Mouse (Mus musculus) myocyte (in vitro differentiated cells): Measurements from ENCODE around the gene Cel. TPM values are rescaled to one million over a fixed set of nuclear protein-coding genes. Genes with fewer than 3 reads are reported as not detected.
A peak's percentile ranks its signal among the peaks of the same experiment; 100 is the strongest.

Experiments
- H3K27me3 ChIP-seq: one replicate; pipeline ENCODE4 v1.6.1; 2011; ENCODE audit not compliant: control insufficient read depth, insufficient read depth, insufficient read length
- H3K36me3 ChIP-seq: one replicate; pipeline ENCODE4 v1.6.1; 2011; ENCODE audit not compliant: control insufficient read depth, insufficient read depth
- H3K4me2 ChIP-seq: one replicate; pipeline ENCODE4 v1.6.1; 2011; ENCODE audit warnings: low read depth, control low read depth
- H3K4me3 ChIP-seq: one replicate; pipeline ENCODE4 v1.5.1; 2011; ENCODE audit warnings: mild to moderate bottlenecking, control low read depth, moderate library complexity
- H3K79me2 ChIP-seq: one replicate; pipeline ENCODE4 v1.6.1; 2011; ENCODE audit not compliant: control insufficient read depth, insufficient read depth
- H3ac ChIP-seq: one replicate; pipeline ENCODE4 v1.6.1; 2011; ENCODE audit not compliant: control insufficient read depth, insufficient read length
- CEBPB ChIP-seq: IDR thresholded peaks from 2 replicates; pipeline ENCODE4 v1.6.1; 2011; ENCODE audit warnings: mild to moderate bottlenecking, moderate library complexity; ENCODE audit not compliant: poor library complexity, insufficient read depth, severe bottlenecking
- E2F4 ChIP-seq: IDR thresholded peaks from one replicate; pipeline ENCODE4 v1.6.1; 2011; ENCODE audit warnings: mild to moderate bottlenecking, control low read depth, moderate library complexity; ENCODE audit not compliant: insufficient read depth
- MAX ChIP-seq: IDR thresholded peaks from one replicate; pipeline ENCODE4 v1.6.1; 2011; ENCODE audit warnings: low read depth, mild to moderate bottlenecking, control low read depth
- MYOD1 ChIP-seq, 3 experiments: IDR thresholded peaks; one replicate each; pipeline ENCODE4 v1.6.1; 2011; ENCODE audit warnings: control low read depth in 2 of 3, low read depth in 2 of 3, mild to moderate bottlenecking in 2 of 3, moderate library complexity in 1 of 3; ENCODE audit not compliant: insufficient read length in 2 of 3, control insufficient read depth in 1 of 3
- MYOG ChIP-seq, 3 experiments: IDR thresholded peaks; one replicate each; pipeline ENCODE4 v1.6.1; 2011; ENCODE audit warnings: control low read depth in 2 of 3, low read depth in 2 of 3, mild to moderate bottlenecking in 2 of 3; ENCODE audit not compliant: insufficient read length in 2 of 3, control insufficient read depth in 1 of 3, insufficient read depth in 1 of 3
- POLR2A ChIP-seq: IDR thresholded peaks from one replicate; pipeline ENCODE4 v1.6.1; 2011; ENCODE audit warnings: low read depth, mild to moderate bottlenecking, control low read depth, moderate library complexity; ENCODE audit not compliant: insufficient read length
- POLR2AphosphoS2 ChIP-seq: IDR thresholded peaks from one replicate; pipeline ENCODE4 v1.6.1; 2011; ENCODE audit warnings: low read depth, control low read depth; ENCODE audit not compliant: insufficient read length
- REST ChIP-seq: IDR thresholded peaks from one replicate; pipeline ENCODE4 v1.6.1; 2011; ENCODE audit warnings: mild to moderate bottlenecking, control low read depth, moderate library complexity; ENCODE audit not compliant: insufficient read depth, insufficient read length
- SRF ChIP-seq: IDR thresholded peaks from one replicate; pipeline ENCODE4 v1.6.1; 2011; ENCODE audit warnings: low read depth; ENCODE audit not compliant: control insufficient read depth, insufficient read length
- TCF12 ChIP-seq: IDR thresholded peaks from one replicate; pipeline ENCODE4 v1.6.1; 2011; ENCODE audit warnings: mild to moderate bottlenecking, control low read depth; ENCODE audit not compliant: poor library complexity, insufficient read depth, severe bottlenecking
- TCF3 ChIP-seq: IDR thresholded peaks from one replicate; pipeline ENCODE4 v1.6.1; 2011; ENCODE audit warnings: low read depth, control low read depth; ENCODE audit not compliant: insufficient read length
- USF1 ChIP-seq: IDR thresholded peaks from one replicate; pipeline ENCODE4 v1.6.1; 2011; ENCODE audit warnings: low read depth, mild to moderate bottlenecking, control low read depth, moderate library complexity
- polyA plus RNA-seq: library from polyadenylated mRNA; unstranded; fragments of >200 nt; fragmentation: generic; extraction: Trizol; gene quantifications from one replicate; pipeline ENCODE4 v1.2.1, GENCODE M21; 2012; ENCODE audit warnings: missing spikeins

Cel gene
- polyA plus RNA-seq, 1 experiment, result not detected

DNA sequence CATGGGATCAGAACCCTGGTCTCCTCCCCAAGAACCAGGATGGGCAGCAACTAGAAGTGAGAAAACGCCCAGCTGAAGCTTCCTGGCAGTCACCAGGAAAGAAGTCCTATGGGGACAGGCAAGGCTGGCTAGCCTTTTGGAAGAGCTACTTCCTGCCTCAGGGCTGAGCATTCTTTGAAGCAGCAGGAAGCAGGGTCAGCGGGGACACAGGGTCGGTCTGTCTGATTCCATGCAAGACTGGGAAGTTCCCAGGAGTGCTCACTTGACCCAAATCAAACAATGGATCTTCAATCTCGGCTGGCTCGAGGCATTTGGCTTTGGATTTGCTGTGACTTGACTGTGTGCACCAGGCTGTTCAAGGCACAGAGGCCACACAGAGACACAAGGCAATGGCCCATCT is 3.3 kb upstream of the Cel start:
- Histone ChIP-seq H3K27me3 (peaks cover 2% of the 10 kb centered on the region), H3K79me2 (no peaks in the 10 kb centered on the region), H3K36me3 (peaks cover 4% of the 10 kb centered on the region), H3ac (no peak overlapping the region), H3K4me3 (no peak overlapping the region), H3K4me2 (no peak overlapping the region)
- TF ChIP-seq MYOG (IDR thresholded peaks at IDR 0.05; ENCODE audit: control insufficient read depth in 1 of 3, insufficient read depth in 1 of 3, insufficient read length in 2 of 3, low read depth in 2 of 3) (no peak), MYOD1 (IDR thresholded peaks at IDR 0.05; ENCODE audit: control insufficient read depth in 1 of 3, insufficient read length in 2 of 3, low read depth in 2 of 3) (no peak), TCF12 (no peak), USF1 (no peak), E2F4 (no peak), CEBPB (no peak), REST (no peak), POLR2AphosphoS2 (no peak), POLR2A (no peak), MAX (no peak), SRF (no peak), TCF3 (no peak)

DNA sequence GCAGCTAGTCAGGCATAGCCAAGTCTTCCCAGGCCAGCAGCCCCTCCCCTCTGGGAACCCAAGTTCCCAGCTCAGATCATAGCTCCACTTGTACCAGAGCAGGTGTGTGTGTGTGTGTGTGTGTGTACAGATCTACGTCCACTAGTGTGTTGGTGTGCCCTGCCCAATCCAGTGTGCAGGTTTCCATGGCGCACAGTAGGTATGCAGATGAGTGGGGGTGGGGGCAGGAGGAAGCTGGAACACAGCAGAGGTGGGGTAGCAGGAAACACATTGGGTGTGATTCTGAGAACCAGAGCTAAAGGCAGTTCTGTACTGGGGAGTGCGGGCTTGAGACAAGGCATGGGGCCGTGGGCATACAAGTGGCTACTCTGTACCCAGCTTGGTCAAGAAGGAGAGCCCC is 1.2 kb upstream of the Cel start:
- Histone ChIP-seq H3K27me3 (peaks cover 16% of the 10 kb centered on the region), H3K79me2 (no peaks in the 10 kb centered on the region), H3K4me2 (no peak overlapping the region), H3ac (no peak overlapping the region), H3K4me3 (no peak overlapping the region), H3K36me3 (peaks cover 4% of the 10 kb centered on the region)
- TF ChIP-seq POLR2AphosphoS2, result peak; percentile 25
- no peak for TF ChIP-seq TCF12

DNA sequence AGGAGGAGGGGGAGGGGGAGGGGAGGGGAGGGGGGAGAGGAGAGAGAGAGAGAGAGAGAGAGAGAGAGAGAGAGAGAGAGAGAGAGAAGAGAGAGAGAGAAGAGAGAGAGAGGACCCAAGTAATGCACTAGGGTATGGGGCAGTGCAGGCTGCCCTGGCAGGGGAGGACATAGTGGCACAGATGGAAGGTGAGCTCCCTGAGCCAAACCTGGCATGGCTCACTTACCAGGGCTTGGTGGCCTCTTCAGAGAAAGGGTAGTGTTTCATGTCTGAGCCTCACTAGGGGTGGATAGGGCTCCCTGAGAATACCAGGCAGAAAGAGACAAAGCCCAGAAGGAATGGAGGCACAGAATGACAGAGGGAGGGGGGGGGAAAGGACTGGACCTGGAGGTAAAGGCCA is 627 bp upstream of the Cel start:
- TF ChIP-seq E2F4 (no peak), SRF (no peak), USF1 (no peak), MYOG (IDR thresholded peaks at IDR 0.05; ENCODE audit: control insufficient read depth in 1 of 3, insufficient read depth in 1 of 3, insufficient read length in 2 of 3, low read depth in 2 of 3) (no peak)
- Histone ChIP-seq H3K4me2 (no peak overlapping the region), H3K36me3 (peaks cover 4% of the 10 kb centered on the region), H3K4me3 (no peak overlapping the region), H3ac (no peak overlapping the region), H3K27me3 (peaks cover 22% of the 10 kb centered on the region), H3K79me2 (no peaks in the 10 kb centered on the region)

DNA sequence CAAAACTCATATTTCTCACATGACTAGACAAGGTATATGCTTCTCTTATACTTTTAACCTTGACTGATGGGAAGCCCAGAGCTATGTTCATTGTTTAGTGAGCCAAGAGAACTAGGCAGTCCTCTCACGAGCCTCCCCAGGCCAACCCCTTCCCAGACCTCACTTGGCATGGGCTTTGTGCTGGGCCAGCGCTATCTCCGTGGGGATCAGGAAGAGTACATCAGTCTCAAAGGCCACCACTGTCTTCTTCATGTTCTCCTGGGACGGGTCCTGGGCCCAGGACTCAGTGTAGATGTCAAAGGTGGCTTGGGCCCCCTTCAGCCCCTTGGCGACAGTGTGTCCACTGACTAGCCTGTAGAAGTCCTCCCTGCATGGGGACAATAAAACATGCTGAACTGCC is 5.8 kb downstream of the Cel start:
- no peak overlapping the region for H3ac ChIP-seq
- H3K79me2 ChIP-seq, result no peaks in the 10 kb centered on the region
- no peak overlapping the region for H3K4me2 ChIP-seq
- H3K4me3 ChIP-seq, result no peak overlapping the region
- H3K36me3 ChIP-seq, result no peaks in the 10 kb centered on the region
- TF ChIP-seq MAX (no peak), TCF12 (no peak), MYOD1 (IDR thresholded peaks at IDR 0.05; ENCODE audit: control insufficient read depth in 1 of 3, insufficient read length in 2 of 3, low read depth in 2 of 3) (no peak), E2F4 (no peak), POLR2AphosphoS2 (no peak), SRF (no peak), TCF3 (no peak), MYOG (IDR thresholded peaks at IDR 0.05; ENCODE audit: control insufficient read depth in 1 of 3, insufficient read depth in 1 of 3, insufficient read length in 2 of 3, low read depth in 2 of 3) (no peak), CEBPB (no peak), USF1 (no peak), REST (no peak), POLR2A (no peak)
- peaks cover 35% of the 10 kb centered on the region for H3K27me3 ChIP-seq

DNA sequence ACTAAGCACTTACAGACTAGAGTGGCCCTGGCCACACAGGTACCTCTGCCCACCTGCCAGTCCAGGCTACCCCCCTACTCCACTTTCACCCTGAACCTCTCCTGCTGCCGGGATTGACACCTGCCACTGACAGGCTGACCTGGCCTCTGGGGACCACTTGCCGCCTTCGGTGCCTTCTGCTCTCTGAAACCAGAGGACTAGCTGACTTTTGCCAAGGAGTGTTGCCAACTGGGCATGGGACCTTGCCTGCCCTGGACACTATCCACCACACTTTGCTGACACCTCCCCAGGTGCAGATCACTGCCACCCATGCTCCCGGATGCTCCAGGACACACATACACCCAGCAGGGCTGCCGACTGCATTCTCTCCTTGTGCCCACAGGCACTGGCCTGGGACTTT is 10.9 kb downstream of the Cel start:
- Histone ChIP-seq H3ac (no peak overlapping the region), H3K4me3 (no peak overlapping the region), H3K4me2 (no peak overlapping the region), H3K27me3 (no peaks in the 10 kb centered on the region), H3K79me2 (no peaks in the 10 kb centered on the region), H3K36me3 (peaks cover 3% of the 10 kb centered on the region)
- TF ChIP-seq E2F4 (no peak), REST (no peak), POLR2AphosphoS2 (no peak), USF1 (no peak), MYOG (IDR thresholded peaks at IDR 0.05; ENCODE audit: control insufficient read depth in 1 of 3, insufficient read depth in 1 of 3, insufficient read length in 2 of 3, low read depth in 2 of 3) (no peak)
